In genomic region chr17:86509871-86510270, GRCm38 (mm10) we compare ENCODE assay signal across 25 mouse cellular contexts. TPM values are rescaled to one million over a fixed set of nuclear protein-coding genes. Genes with fewer than 3 reads are reported as not detected.
DNase-seq lines count a peak whose midpoint lies in the region; ATAC-seq lines count a peak whose summit lies in the region.
"Had no signal": no experiment of that assay in that cellular context is flagged by ENCODE, and none has a peak within 500 bp of the region (broad histone marks: within the 10 kb centered on the region; RNA-seq: fewer than 3 reads in every experiment).

No protein-coding gene starts in this region.

- no peak overlapping the region for H3K9ac ChIP-seq in heart, embryonic 12.5 days
- no peak overlapping the region for H3K9ac ChIP-seq in limb, embryonic 13.5 days
- no peak overlapping the region for H3K9ac ChIP-seq in limb, embryonic 15.5 days
- H3K9ac ChIP-seq: hindbrain, embryonic 15.5 days; intestine, embryonic 15.5 days; liver, embryonic 13.5 days; lung, embryonic 14.5 days had no signal

- H3K27me3 ChIP-seq in heart, embryonic 12.5 days (replicated peaks) = no peaks in the 10 kb centered on the region
- H3K27me3 ChIP-seq in limb, embryonic 13.5 days = no peaks in the 10 kb centered on the region
- no peaks in the 10 kb centered on the region for H3K27me3 ChIP-seq in limb, embryonic 10.5 days (ENCODE audit: low read depth, poor library complexity, severe bottlenecking)
- H3K27me3 ChIP-seq in limb, embryonic 15.5 days = no peaks in the 10 kb centered on the region
- H3K27me3 ChIP-seq: CH12.LX; hindbrain, embryonic 15.5 days; intestine, embryonic 15.5 days; liver, embryonic 13.5 days had no signal

- no peaks in the 10 kb centered on the region for H3K9me3 ChIP-seq in heart, embryonic 12.5 days (replicated peaks)
- no peaks in the 10 kb centered on the region for H3K9me3 ChIP-seq in limb, embryonic 13.5 days
- no peaks in the 10 kb centered on the region for H3K9me3 ChIP-seq in limb, embryonic 10.5 days (replicated peaks)
- H3K9me3 ChIP-seq in limb, embryonic 15.5 days = no peaks in the 10 kb centered on the region
- H3K9me3 ChIP-seq: hindbrain, embryonic 15.5 days; intestine, embryonic 15.5 days; liver, embryonic 13.5 days; midbrain, embryonic 10.5 days had no signal

- WGBS in heart, embryonic 12.5 days = 59% methylated on average over 5 of the region's 5 CpGs
- 23% methylated on average over 5 of the region's 5 CpGs for WGBS in limb, embryonic 13.5 days
- WGBS in limb, embryonic 10.5 days = 55% methylated on average over 5 of the region's 5 CpGs
- WGBS in limb, embryonic 15.5 days = 21% methylated on average over 5 of the region's 5 CpGs

- no peak overlapping the region for H3K4me2 ChIP-seq in heart, embryonic 12.5 days
- no peak overlapping the region for H3K4me2 ChIP-seq in limb, embryonic 13.5 days (replicated peaks)
- H3K4me2 ChIP-seq in limb, embryonic 15.5 days = no peak overlapping the region
- H3K4me2 ChIP-seq: hindbrain, embryonic 15.5 days; intestine, embryonic 15.5 days; liver, embryonic 13.5 days; lung, embryonic 14.5 days had no signal

- ATAC-seq in heart, embryonic 12.5 days (ENCODE audit: insufficient number of reproducible peaks, low FRiP score) = no peak
- peak; percentile 51; the same call in 1 of the 2 replicates for ATAC-seq in limb, embryonic 13.5 days (ENCODE audit: low FRiP score, low read depth)
- ATAC-seq in limb, embryonic 15.5 days (ENCODE audit: insufficient number of reproducible peaks, low FRiP score, low TSS enrichment, low read depth) = no peak
- ATAC-seq: forebrain, embryonic 14.5 days; intestine, embryonic 15.5 days had no signal

- H3K4me3 ChIP-seq in heart, embryonic 12.5 days = no peak overlapping the region
- no peak overlapping the region for H3K4me3 ChIP-seq in limb, embryonic 13.5 days
- no peak overlapping the region for H3K4me3 ChIP-seq in limb, embryonic 10.5 days
- H3K4me3 ChIP-seq in limb, embryonic 15.5 days = no peak overlapping the region
- H3K4me3 ChIP-seq: hindbrain, embryonic 15.5 days; intestine, embryonic 15.5 days; left cerebral cortex, adult 2 months; liver, embryonic 13.5 days; midbrain, embryonic 10.5 days had no signal

- peaks cover 33% of the 10 kb centered on the region for H3K4me1 ChIP-seq in heart, embryonic 12.5 days (replicated peaks)
- H3K4me1 ChIP-seq in limb, embryonic 13.5 days = peaks cover 35% of the 10 kb centered on the region
- H3K4me1 ChIP-seq in limb, embryonic 10.5 days = peaks cover 25% of the 10 kb centered on the region
- H3K4me1 ChIP-seq in limb, embryonic 15.5 days = peaks cover 27% of the 10 kb centered on the region
- H3K4me1 ChIP-seq: liver, embryonic 13.5 days had no signal

- intact Hi-C loops in heart, postnatal 14 days (cut with DNase I) = no loop called here

- no peaks in the 10 kb centered on the region for H3K36me3 ChIP-seq in heart, embryonic 12.5 days
- no peaks in the 10 kb centered on the region for H3K36me3 ChIP-seq in limb, embryonic 13.5 days
- H3K36me3 ChIP-seq in limb, embryonic 10.5 days = no peaks in the 10 kb centered on the region
- no peaks in the 10 kb centered on the region for H3K36me3 ChIP-seq in limb, embryonic 15.5 days
- H3K36me3 ChIP-seq: hindbrain, embryonic 15.5 days; intestine, embryonic 15.5 days; liver, embryonic 13.5 days; midbrain, embryonic 10.5 days had no signal

- peak overlapping the region; percentile 36 for H3K27ac ChIP-seq in heart, embryonic 12.5 days (ENCODE audit: poor library complexity, severe bottlenecking)
- H3K27ac ChIP-seq in limb, embryonic 13.5 days = peak overlapping the region; percentile 63; the same call in 1 of the 2 replicates
- H3K27ac ChIP-seq in limb, embryonic 10.5 days = no peak overlapping the region; the same call in 1 of the 2 replicates
- peak overlapping the region; percentile 67 for H3K27ac ChIP-seq in limb, embryonic 15.5 days
- H3K27ac ChIP-seq: hindbrain, embryonic 15.5 days; intestine, embryonic 15.5 days; left cerebral cortex, adult 2 months; liver, embryonic 13.5 days; macrophage; midbrain, embryonic 10.5 days had no signal

- DNase-seq in heart, postnatal 14 days = no peak
- peak; percentile 22 for DNase-seq in kidney, adult 9 months
- DNase-seq in kidney, adult 18-20 months = no peak
- no peak for DNase-seq in limb, embryonic 10.5 days (ENCODE audit: low spot score)
- DNase-seq: adrenal gland, postnatal 36 days; cerebellum, adult 11-12 months; cerebellum, postnatal 14 days; gastrocnemius, postnatal 25 days; heart, postnatal 36 days; left cerebral cortex, postnatal 4 days; liver, embryonic 13.5 days; lung, embryonic 14.5 days; right cerebral cortex, postnatal 4 days; thymus, adult 2 months had no signal

RNA-seq across cellular contexts. Expression of gene Gm10309, which starts 4.8 kb away (rescaled TPM):
- 0.38 and 0.40 TPM in 2 replicates for polyA plus RNA-seq in heart, embryonic 12.5 days (2016; fragmentation: Nextera tagmentation; extraction: Ambion mirVana)
- not detected for total RNA-seq in heart, postnatal 14 days (2021)
- polyA plus RNA-seq in limb, embryonic 13.5 days (2015; fragmentation: Nextera tagmentation; extraction: Ambion mirVana) = 0.24 and 0.29 TPM in 2 replicates
- 0.16 TPM in 2 replicates for polyA plus RNA-seq in limb, embryonic 10.5 days (2016; fragmentation: Nextera tagmentation; extraction: Ambion mirVana)
- polyA plus RNA-seq in limb, embryonic 15.5 days (2015; fragmentation: Nextera tagmentation; extraction: Ambion mirVana) = 0.34 and 0.47 TPM in 2 replicates
- total RNA-seq: adrenal gland, postnatal 36 days; gastrocnemius, postnatal 25 days; left cerebral cortex, adult 2 months; left cerebral cortex, postnatal 4 days; MEL had no signal
- polyA plus RNA-seq: forebrain, embryonic 14.5 days; liver, embryonic 13.5 days; macrophage; thymus, adult 2 months had no signal
